Mouse (Mus musculus) heart, postnatal 25 days (tissue): Measurements from ENCODE around the gene Armh1. TPM values are rescaled to one million over a fixed set of nuclear protein-coding genes. Genes with fewer than 3 reads are reported as not detected.
"Not testable (repeated sequence)": the region's sequence is repeated elsewhere in the genome, so short reads cannot be mapped to it uniquely, and the experiment has no call there.

Experiments
- DNase-seq: peaks from one replicate; pipeline ENCODE4 v3.0.0; 2022; ENCODE audit warnings: low spot score
- intact Hi-C: fragments of 180-260 bp; cut with DNase I; formaldehyde crosslinking; loops from one replicate; pipeline ENCODE4 v1.15.1; 2025
- total RNA-seq, 2 experiments: library from RNA; stranded (reverse); gene quantifications; 2 replicates each; pipeline ENCODE4 v1.2.3; 2021

The Armh1 gene
- total RNA-seq, 2 experiments from 2014 or later, result not detected

GRCm38 (mm10) chr4:117272459-117272858 is 20.5 kb upstream of the Armh1 start:
- intact Hi-C loops, result no loop called here
- no peak for DNase-seq

- no peak for DNase-seq
- intact Hi-C loops, result loop anchor here (1.0 to 2.0 kb wide), 3 partner anchors 77 to 407 kb away; no protein-coding TSS in a partner anchor
These were observed 18.4 kb upstream of the Armh1 start for GRCm38 (mm10) chr4:117270278-117270677.

GRCm38 (mm10) chr4:117267831-117268437 is 16.0 kb upstream of the Armh1 start:
- no peak for DNase-seq
- intact Hi-C loops, result loop anchor here (1.0 kb wide), 1 partner anchor 38 kb away; no protein-coding TSS in a partner anchor

GRCm38 (mm10) chr4:117267284-117267683 is 15.4 kb upstream of the Armh1 start:
- no peak for DNase-seq
- intact Hi-C loops, result loop anchor here (1.0 kb wide), 1 partner anchor 37 kb away; no protein-coding TSS in a partner anchor

GRCm38 (mm10) chr4:117262987-117263386 is 11.1 kb upstream of the Armh1 start:
- no peak for DNase-seq
- intact Hi-C loops, result no loop called here

GRCm38 (mm10) chr4:117262101-117262913 is 10.4 kb upstream of the Armh1 start:
- intact Hi-C loops, result no loop called here
- DNase-seq, result no peak

GRCm38 (mm10) chr4:117261222-117261621 is 9.3 kb upstream of the Armh1 start:
- DNase-seq, result no peak
- intact Hi-C loops, result no loop called here

GRCm38 (mm10) chr4:117259909-117260308 is 8.0 kb upstream of the Armh1 start:
- intact Hi-C loops, DNase-seq: not testable (repeated sequence)

- intact Hi-C loops, result no loop called here
- no peak for DNase-seq
These were observed 2.7 kb upstream of the Armh1 start for GRCm38 (mm10) chr4:117254672-117255071.

GRCm38 (mm10) chr4:117254017-117254627 is 2.2 kb upstream of the Armh1 start:
- no peak for DNase-seq

GRCm38 (mm10) chr4:117253218-117254016 is 1.5 kb upstream of the Armh1 start:
- intact Hi-C loops, result no loop called here
- DNase-seq, result no peak

More at GRCm38 (mm10) chr4:117254017-117254627, 2.2 kb upstream of the Armh1 start:
- intact Hi-C loops, result no loop called here

GRCm38 (mm10) chr4:117252755-117253154 is 830 bp upstream of the Armh1 start:
- intact Hi-C loops, result no loop called here
- no peak for DNase-seq

GRCm38 (mm10) chr4:117252351-117252750 is 426 bp upstream of the Armh1 start:
- intact Hi-C loops, result no loop called here
- DNase-seq, result no peak

GRCm38 (mm10) chr4:117250982-117251381 is 943 bp downstream of the Armh1 start:
- intact Hi-C loops, result no loop called here
- DNase-seq, result no peak

GRCm38 (mm10) chr4:117240867-117241266 is 11.1 kb downstream of the Armh1 start:
- intact Hi-C loops, result no loop called here
- no peak for DNase-seq

- no peak for DNase-seq
- intact Hi-C loops, result no loop called here
These were observed 12.8 kb downstream of the Armh1 start for GRCm38 (mm10) chr4:117239153-117239552.

- no peak for DNase-seq
- intact Hi-C loops, result no loop called here
These were observed 16.1 kb downstream of the Armh1 start for GRCm38 (mm10) chr4:117235822-117236221.

GRCm38 (mm10) chr4:117234166-117234741 is 17.7 kb downstream of the Armh1 start:
- intact Hi-C loops, result no loop called here
- no peak for DNase-seq

GRCm38 (mm10) chr4:117231208-117231607 is 20.7 kb downstream of the Armh1 start:
- intact Hi-C loops, result no loop called here
- DNase-seq, result no peak

GRCm38 (mm10) chr4:117230331-117230730 is 21.6 kb downstream of the Armh1 start:
- intact Hi-C loops, result loop anchor here (1.0 kb wide), 1 partner anchor 37 kb away; no protein-coding TSS in a partner anchor
- no peak for DNase-seq
